Mouse (Mus musculus): Measurements from ENCODE around the gene Rbp7. TPM values are rescaled to one million over a fixed set of nuclear protein-coding genes. Genes with fewer than 3 reads are reported as not detected.
A peak's percentile ranks its signal among the peaks of the same experiment; 100 is the strongest.

Gene Rbp7
- polyA plus RNA-seq, 1 experiment from 2014 or later: not detected

DNA sequence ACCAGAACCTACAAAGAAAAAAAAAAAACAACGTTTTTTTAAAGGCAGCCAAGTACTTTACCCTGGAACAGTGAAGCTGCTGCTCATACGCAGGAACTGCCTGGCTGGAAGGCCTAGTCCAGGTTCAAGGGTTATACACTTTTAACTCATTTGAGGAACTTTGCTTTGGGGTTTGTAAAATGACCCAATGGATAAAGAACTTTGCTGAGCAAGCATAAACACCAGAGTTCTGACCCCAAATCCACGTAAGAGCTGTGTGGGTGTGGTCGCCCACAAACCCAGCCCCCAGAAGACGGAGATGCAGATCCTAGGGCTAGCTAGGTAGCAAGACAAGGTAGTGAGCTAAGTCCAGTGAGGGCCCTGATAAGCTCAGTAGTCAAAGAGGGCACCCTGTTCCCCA is 47.3 kb downstream of the Rbp7 start:
- 0 out of 2 replicates have a peak, but pooled peaks cover 2% of the 10 kb centered on the region for H3K36me3 ChIP-seq (ENCODE audit: control insufficient read depth, insufficient read depth, low read length)
- no peak for DNase-seq (ENCODE audit: low spot score)
- 0 out of 2 replicates have a peak, but pooled peaks cover 3% of the 10 kb centered on the region for H3K4me1 ChIP-seq (ENCODE audit: control insufficient read depth, insufficient read depth, low read length)
- WGBS: 86% methylated on average over 5 of the region's 5 CpGs
- no peak for ATAC-seq
- H3K9ac ChIP-seq (ENCODE audit: low read length): no peak overlapping the region
- no peak overlapping the region for H3K4me2 ChIP-seq (ENCODE audit: low read length)
- no peaks in the 10 kb centered on the region for H3K9me3 ChIP-seq (replicated peaks; ENCODE audit: control insufficient read depth, low read length)
- no peaks in the 10 kb centered on the region for H3K27me3 ChIP-seq (replicated peaks; ENCODE audit: control insufficient read depth, insufficient read depth, low read length)
- no peak overlapping the region for H3K4me3 ChIP-seq (ENCODE audit: low read depth, low read length)
- H3K27ac ChIP-seq (ENCODE audit: low read depth, low read length): no peak overlapping the region

DNA sequence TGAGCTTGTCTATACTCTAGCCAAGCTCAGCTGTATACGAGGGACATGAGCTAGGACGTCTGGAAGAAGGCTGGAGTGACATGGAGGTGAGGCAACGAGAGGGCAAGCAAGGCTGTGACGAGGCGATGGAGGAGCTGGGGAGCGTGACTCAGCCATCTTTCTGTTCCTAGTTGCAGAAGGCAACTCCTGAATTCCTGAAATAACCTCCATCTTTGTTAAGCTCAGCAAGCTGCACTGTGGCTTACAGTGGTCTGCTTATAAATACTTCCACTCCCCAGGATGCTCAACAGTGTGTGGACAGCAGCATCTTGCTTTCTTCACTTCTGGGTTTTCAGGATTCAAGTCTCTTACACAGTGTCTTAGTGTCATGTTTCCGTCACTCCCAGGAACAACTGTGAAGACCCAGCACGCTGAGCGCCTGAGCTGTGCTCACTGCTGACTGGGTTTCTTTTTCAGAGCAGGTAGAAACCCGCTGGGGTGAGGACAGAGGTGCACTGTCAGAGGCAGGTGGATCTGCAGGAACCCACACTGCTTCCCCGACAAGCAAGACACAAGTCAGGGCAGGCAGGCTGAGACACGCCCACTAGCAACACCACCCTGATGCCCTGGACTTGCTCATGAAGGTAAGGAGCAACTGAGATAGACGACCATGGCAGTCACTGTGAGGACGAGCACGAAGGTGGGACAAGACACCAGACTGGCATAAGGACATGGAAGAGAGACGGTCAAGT is 48.9 kb downstream of the Rbp7 start:
- DNase-seq (ENCODE audit: low spot score) (no peak), ATAC-seq (no peak)
- Histone ChIP-seq H3K27me3 (replicated peaks; ENCODE audit: control insufficient read depth, insufficient read depth, low read length) (no peaks in the 10 kb centered on the region), H3K27ac (ENCODE audit: low read depth, low read length) (no peak overlapping the region; the same call in 1 of the 2 replicates), H3K4me1 (ENCODE audit: control insufficient read depth, insufficient read depth, low read length) (0 out of 2 replicates have a peak, but pooled peaks cover 3% of the 10 kb centered on the region), H3K4me2 (ENCODE audit: low read length) (no peak overlapping the region), H3K9me3 (replicated peaks; ENCODE audit: control insufficient read depth, low read length) (no peaks in the 10 kb centered on the region), H3K4me3 (ENCODE audit: low read depth, low read length) (no peak overlapping the region), H3K36me3 (ENCODE audit: control insufficient read depth, insufficient read depth, low read length) (no peaks in the 10 kb centered on the region), H3K9ac (ENCODE audit: low read length) (no peak overlapping the region)
- WGBS: 87% methylated on average over 16 of the region's 16 CpGs

DNA sequence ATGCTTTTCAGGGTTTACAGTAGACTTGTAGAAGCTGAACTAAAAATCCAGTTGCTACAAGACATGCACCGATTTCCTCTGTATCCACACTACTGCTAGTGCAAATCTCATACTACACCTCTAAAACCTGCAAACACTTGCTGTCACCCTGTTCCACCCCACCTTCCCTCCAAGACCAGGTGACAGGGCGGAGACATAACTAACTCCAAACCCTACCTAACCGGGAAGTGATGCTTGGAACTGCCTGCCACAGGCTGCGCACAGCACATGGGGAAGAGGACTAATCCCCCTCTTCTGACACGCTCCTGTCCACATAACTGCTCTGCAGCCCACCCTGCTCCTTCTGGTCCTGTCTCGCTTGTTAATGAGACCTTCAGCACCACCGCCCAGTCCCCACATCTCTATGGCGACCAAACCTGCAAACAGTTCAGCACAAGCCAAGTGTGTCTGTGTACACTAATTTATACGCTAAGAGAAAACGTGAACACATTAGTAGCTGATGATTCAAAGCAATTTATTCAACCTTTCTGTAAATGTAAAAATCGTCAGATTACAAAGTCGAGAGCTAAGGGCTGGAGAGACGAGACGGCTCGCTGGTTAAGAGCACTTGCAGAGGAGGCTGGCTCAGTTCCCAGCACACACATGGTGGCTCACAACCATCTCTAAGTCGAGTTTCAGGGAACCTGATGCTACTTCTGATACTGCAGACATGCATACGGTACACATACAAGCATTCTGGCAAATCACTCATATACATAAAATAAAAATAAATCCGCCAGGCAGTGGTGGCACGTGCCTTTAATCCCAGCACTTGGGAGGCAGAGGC is 49.9 kb downstream of the Rbp7 start:
- no peaks in the 10 kb centered on the region for H3K9me3 ChIP-seq (replicated peaks; ENCODE audit: control insufficient read depth, low read length)
- H3K9ac ChIP-seq (ENCODE audit: low read length): no peak overlapping the region
- DNase-seq (ENCODE audit: low spot score) (peak; percentile 68), ATAC-seq (peak; percentile 50)
- no peaks in the 10 kb centered on the region for H3K36me3 ChIP-seq (ENCODE audit: control insufficient read depth, insufficient read depth, low read length)
- no peak overlapping the region for H3K4me3 ChIP-seq (ENCODE audit: low read depth, low read length)
- no peak overlapping the region for H3K27ac ChIP-seq (ENCODE audit: low read depth, low read length)
- H3K4me2 ChIP-seq (ENCODE audit: low read length): no peak overlapping the region
- WGBS: 43% methylated on average over 19 of the region's 19 CpGs
- H3K27me3 ChIP-seq (replicated peaks; ENCODE audit: control insufficient read depth, insufficient read depth, low read length): no peaks in the 10 kb centered on the region
- H3K4me1 ChIP-seq (ENCODE audit: control insufficient read depth, insufficient read depth, low read length): 0 out of 2 replicates have a peak, but pooled peaks cover 3% of the 10 kb centered on the region

DNA sequence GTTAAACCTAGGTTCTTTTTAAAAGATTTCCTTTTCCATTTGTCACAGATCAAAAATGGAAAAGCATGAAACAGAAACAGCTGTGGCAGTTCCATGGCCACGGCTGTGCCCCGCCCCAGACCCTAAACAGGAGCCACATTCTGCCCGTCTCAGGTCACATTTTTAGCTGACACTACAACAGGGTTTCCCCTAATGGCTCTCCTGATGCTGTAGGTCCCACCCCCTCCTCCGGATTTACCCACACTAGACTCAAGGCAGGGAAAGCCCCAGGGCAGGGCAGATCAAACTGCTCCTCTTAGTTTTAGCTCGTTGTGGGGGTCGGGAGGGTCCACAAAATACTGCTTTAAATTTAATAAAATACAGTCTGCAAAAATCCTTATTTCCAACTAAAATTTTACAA is 51.7 kb downstream of the Rbp7 start:
- Histone ChIP-seq H3K9ac (ENCODE audit: low read length) (no peak overlapping the region), H3K4me3 (ENCODE audit: low read depth, low read length) (no peak overlapping the region), H3K27ac (ENCODE audit: low read depth, low read length) (no peak overlapping the region), H3K9me3 (replicated peaks; ENCODE audit: control insufficient read depth, low read length) (no peaks in the 10 kb centered on the region), H3K36me3 (ENCODE audit: control insufficient read depth, insufficient read depth, low read length) (peaks cover 7% of the 10 kb centered on the region), H3K27me3 (replicated peaks; ENCODE audit: control insufficient read depth, insufficient read depth, low read length) (no peaks in the 10 kb centered on the region), H3K4me2 (ENCODE audit: low read length) (no peak overlapping the region), H3K4me1 (ENCODE audit: control insufficient read depth, insufficient read depth, low read length) (0 out of 2 replicates have a peak, but pooled peaks cover 3% of the 10 kb centered on the region)
- DNase-seq (ENCODE audit: low spot score) (no peak), ATAC-seq (no peak)
- 65% methylated on average over 6 of the region's 6 CpGs for WGBS

DNA sequence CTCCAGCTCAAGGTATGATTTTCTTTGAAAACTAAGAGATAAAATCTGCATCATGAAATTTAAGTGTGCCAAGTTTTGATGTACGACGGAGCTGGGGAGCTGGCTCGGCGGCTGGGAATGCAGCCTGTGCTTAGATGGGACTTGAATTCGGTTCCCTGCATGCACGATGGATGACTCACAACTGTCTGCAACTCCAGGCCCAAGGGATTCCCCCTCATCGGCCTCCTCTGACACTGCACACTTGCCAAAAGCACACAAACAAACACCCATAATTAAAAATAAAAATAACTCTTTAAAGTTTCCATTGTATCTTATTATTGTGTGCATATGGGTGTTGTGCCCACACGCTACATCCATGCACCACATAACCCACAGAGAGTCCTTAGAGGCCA is 53.2 kb downstream of the Rbp7 start:
- H3K9ac ChIP-seq (ENCODE audit: low read length): no peak overlapping the region
- no peaks in the 10 kb centered on the region for H3K27me3 ChIP-seq (replicated peaks; ENCODE audit: control insufficient read depth, insufficient read depth, low read length)
- no peaks in the 10 kb centered on the region for H3K9me3 ChIP-seq (replicated peaks; ENCODE audit: control insufficient read depth, low read length)
- H3K27ac ChIP-seq (ENCODE audit: low read depth, low read length): no peak overlapping the region
- DNase-seq (ENCODE audit: low spot score): no peak
- 0 out of 2 replicates have a peak, but pooled peaks cover 3% of the 10 kb centered on the region for H3K4me1 ChIP-seq (ENCODE audit: control insufficient read depth, insufficient read depth, low read length)
- peaks cover 21% of the 10 kb centered on the region for H3K36me3 ChIP-seq (ENCODE audit: control insufficient read depth, insufficient read depth, low read length)
- no peak overlapping the region for H3K4me2 ChIP-seq (ENCODE audit: low read length)
- ATAC-seq: no peak
- 85% methylated on average over 8 of the region's 8 CpGs for WGBS
- no peak overlapping the region for H3K4me3 ChIP-seq (ENCODE audit: low read depth, low read length)

DNA sequence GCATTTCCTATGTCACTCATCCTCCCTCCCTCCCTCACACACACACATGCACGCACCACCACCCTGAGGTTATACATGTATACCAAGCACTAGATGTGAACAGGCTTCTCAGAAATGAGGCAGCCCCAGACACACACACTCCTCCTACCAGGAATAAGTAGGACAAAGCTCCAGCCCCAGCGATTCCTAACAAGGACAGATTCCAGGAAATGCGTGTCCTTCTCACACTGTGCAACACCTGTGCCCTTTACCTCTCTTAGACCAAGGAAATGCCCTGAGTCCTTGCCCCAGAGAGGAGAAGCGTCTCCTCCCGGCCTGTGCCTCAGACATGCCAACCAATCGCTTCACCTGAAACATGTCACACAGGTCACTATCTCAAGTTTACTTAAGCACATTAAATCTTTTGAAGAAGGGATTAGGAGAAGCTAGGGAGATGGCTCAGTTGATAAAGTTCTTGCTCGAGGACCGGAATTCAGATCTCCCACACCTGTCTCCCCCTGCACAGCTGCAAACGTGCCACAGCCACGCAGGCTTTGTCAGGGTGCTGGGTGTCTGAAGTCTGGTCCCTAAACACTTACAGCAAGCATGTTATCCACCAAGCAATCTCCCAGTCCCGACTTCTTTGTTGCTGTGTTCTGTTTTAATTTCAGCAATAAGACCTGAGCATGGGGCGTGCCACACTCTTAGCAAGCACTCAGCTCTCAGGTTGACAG is 53.7 kb downstream of the Rbp7 start:
- Histone ChIP-seq H3K4me2 (ENCODE audit: low read length) (no peak overlapping the region), H3K27me3 (replicated peaks; ENCODE audit: control insufficient read depth, insufficient read depth, low read length) (no peaks in the 10 kb centered on the region), H3K27ac (ENCODE audit: low read depth, low read length) (no peak overlapping the region), H3K9me3 (replicated peaks; ENCODE audit: control insufficient read depth, low read length) (no peaks in the 10 kb centered on the region), H3K36me3 (ENCODE audit: control insufficient read depth, insufficient read depth, low read length) (peaks cover 23% of the 10 kb centered on the region), H3K9ac (ENCODE audit: low read length) (no peak overlapping the region), H3K4me1 (ENCODE audit: control insufficient read depth, insufficient read depth, low read length) (0 out of 2 replicates have a peak, but pooled peaks cover 3% of the 10 kb centered on the region), H3K4me3 (ENCODE audit: low read depth, low read length) (no peak overlapping the region)
- no peak for ATAC-seq
- WGBS: 89% methylated on average over 12 of the region's 12 CpGs
- DNase-seq (ENCODE audit: low spot score): no peak

Other genes with a start within 250 kb of the Rbp7 start
- 101 and 132 TPM in 2 replicates for gene Kif1b, start 147.3 kb downstream of the Rbp7 start, polyA plus RNA-seq (2014; fragmentation: Nextera tagmentation; extraction: Ambion mirVana)
- 34.3 and 44.7 TPM in 2 replicates for gene Ube4b, start 28.2 kb downstream of the Rbp7 start, polyA plus RNA-seq (2014; fragmentation: Nextera tagmentation; extraction: Ambion mirVana)
- gene Tmem274, start 22.4 kb upstream of the Rbp7 start, polyA plus RNA-seq (2014; fragmentation: Nextera tagmentation; extraction: Ambion mirVana): not detected in 2 replicates
- 9.4 and 11.8 TPM in 2 replicates for gene Nmnat1, start 30.2 kb upstream of the Rbp7 start, polyA plus RNA-seq (2014; fragmentation: Nextera tagmentation; extraction: Ambion mirVana)
- 62.6 and 63.0 TPM in 2 replicates for gene Lzic, start 30.3 kb upstream of the Rbp7 start, polyA plus RNA-seq (2014; fragmentation: Nextera tagmentation; extraction: Ambion mirVana)
- gene Ctnnbip1, start 63.3 kb upstream of the Rbp7 start, polyA plus RNA-seq (2014; fragmentation: Nextera tagmentation; extraction: Ambion mirVana): 95.2 and 99.1 TPM in 2 replicates
- 36.1 and 42.4 TPM in 2 replicates for gene Clstn1, start 131.5 kb upstream of the Rbp7 start, polyA plus RNA-seq (2014; fragmentation: Nextera tagmentation; extraction: Ambion mirVana)
- 8.9 and 12.9 TPM in 2 replicates for gene Pik3cd, start 247.6 kb upstream of the Rbp7 start, polyA plus RNA-seq (2014; fragmentation: Nextera tagmentation; extraction: Ambion mirVana)

Data from forebrain, embryonic 14.5 days (tissue).